Mouse (Mus musculus): ENCODE measurements around the gene Tas2r119.
"Not testable (repeated sequence)": the region's sequence is repeated elsewhere in the genome, so short reads cannot be mapped to it uniquely, and the experiment has no call there.

Gene Tas2r119

GRCm38 (mm10) chr15:32176989-32177388 lies at the start of gene Tas2r119:
TSS of gene Tas2r119 (plus strand) at chr15:32177289.
- DNase-seq: no peak

GRCm38 (mm10) chr15:32132315-32132714 lies 44.8 kb upstream of the Tas2r119 start:
- no peak for DNase-seq

- no peak for DNase-seq
Measured at GRCm38 (mm10) chr15:32141657-32142056, 35.4 kb upstream of the Tas2r119 start.

GRCm38 (mm10) chr15:32144269-32144668 lies 32.8 kb upstream of the Tas2r119 start:
- no peak for DNase-seq

GRCm38 (mm10) chr15:32153404-32153803 lies 23.7 kb upstream of the Tas2r119 start:
- DNase-seq: no peak

GRCm38 (mm10) chr15:32153857-32154449 lies 23.1 kb upstream of the Tas2r119 start:
- no peak for DNase-seq

- DNase-seq: no peak
Measured at GRCm38 (mm10) chr15:32156126-32156525, 21.0 kb upstream of the Tas2r119 start.

- no peak for DNase-seq
Measured at GRCm38 (mm10) chr15:32160281-32160680, 16.8 kb upstream of the Tas2r119 start.

- no peak for DNase-seq
Measured at GRCm38 (mm10) chr15:32171764-32172163, 5.3 kb upstream of the Tas2r119 start.

GRCm38 (mm10) chr15:32172175-32172987 lies 4.7 kb upstream of the Tas2r119 start:
- DNase-seq: no peak

GRCm38 (mm10) chr15:32172988-32173329 lies 4.1 kb upstream of the Tas2r119 start:
- no peak for DNase-seq

- peak; percentile 39 for DNase-seq
Measured at GRCm38 (mm10) chr15:32180010-32180725, 3.1 kb downstream of the Tas2r119 start.

- no peak for DNase-seq
Measured at GRCm38 (mm10) chr15:32182026-32182425, 4.9 kb downstream of the Tas2r119 start.

- DNase-seq: no peak
Measured at GRCm38 (mm10) chr15:32184964-32185363, 7.9 kb downstream of the Tas2r119 start.

GRCm38 (mm10) chr15:32189879-32190278 lies 12.8 kb downstream of the Tas2r119 start:
- DNase-seq: no peak

GRCm38 (mm10) chr15:32190436-32190835 lies 13.3 kb downstream of the Tas2r119 start:
- DNase-seq: no peak

- no peak for DNase-seq
Measured at GRCm38 (mm10) chr15:32192948-32193347, 15.9 kb downstream of the Tas2r119 start.

GRCm38 (mm10) chr15:32198076-32198475 lies 21.0 kb downstream of the Tas2r119 start:
- DNase-seq: no peak

- DNase-seq: no peak
Measured at GRCm38 (mm10) chr15:32198561-32198960, 21.5 kb downstream of the Tas2r119 start.

GRCm38 (mm10) chr15:32203242-32203641 lies 26.2 kb downstream of the Tas2r119 start:
- no peak for DNase-seq

- DNase-seq: peak; percentile 21
Measured at GRCm38 (mm10) chr15:32204908-32205307, 27.8 kb downstream of the Tas2r119 start.

- DNase-seq: not testable (repeated sequence)
Measured at GRCm38 (mm10) chr15:32214687-32215086, 37.6 kb downstream of the Tas2r119 start.

- no peak for DNase-seq
Measured at GRCm38 (mm10) chr15:32223028-32223427, 45.9 kb downstream of the Tas2r119 start.

- DNase-seq: no peak
Measured at GRCm38 (mm10) chr15:32225394-32225793, 48.3 kb downstream of the Tas2r119 start.

Data from right cerebral cortex, postnatal 25 days (tissue).